Mouse (Mus musculus) midbrain, postnatal 0 days (tissue): Measurements from ENCODE around the gene Cib4. TPM values are rescaled to one million over a fixed set of nuclear protein-coding genes. Genes with fewer than 3 reads are reported as not detected.
A peak's percentile ranks its signal among the peaks of the same experiment; 100 is the strongest.

Experiments
- ATAC-seq: fragments of 200-750 bp; cut with Nextera tagmentation; 2 replicates; pipeline ENCODE4 v1.8.0; 2017; ENCODE audit warnings: moderate number of reproducible peaks, mild to moderate bottlenecking, moderate TSS enrichment, moderate library complexity; ENCODE audit not compliant: low FRiP score
- DNase-seq: peaks from one replicate; pipeline ENCODE4 v3.0.0-alpha.2; 2015; ENCODE audit warnings: low spot score
- H3K27ac ChIP-seq: fragments of 300-500 bp; sonication (generic); 2 replicates; pipeline ENCODE4 v1.5.1; 2014; ENCODE audit warnings: low read depth, mild to moderate bottlenecking, low read length, mixed read lengths
- H3K27me3 ChIP-seq: fragments of 300-500 bp; sonication (generic); 2 replicates; pipeline ENCODE4 v1.6.1; 2014; ENCODE audit warnings: low read length, control low read depth, mixed read lengths; ENCODE audit not compliant: insufficient read depth
- H3K36me3 ChIP-seq: fragments of 300-500 bp; sonication (generic); 2 replicates; pipeline ENCODE4 v1.6.1; 2014; ENCODE audit warnings: low read length, control low read depth, mixed read lengths; ENCODE audit not compliant: insufficient read depth
- H3K4me1 ChIP-seq: fragments of 300-500 bp; sonication (generic); 2 replicates; pipeline ENCODE4 v1.6.1; 2014; ENCODE audit warnings: mild to moderate bottlenecking, control low read depth, antibody characterized with exemption, low read length, mixed read lengths; ENCODE audit not compliant: insufficient read depth
- H3K4me2 ChIP-seq: fragments of 300-500 bp; sonication (generic); 2 replicates; pipeline ENCODE4 v1.6.1; 2014; ENCODE audit warnings: low read depth, mild to moderate bottlenecking, low read length, mixed read lengths; ENCODE audit not compliant: poor library complexity, severe bottlenecking
- H3K4me3 ChIP-seq: fragments of 300-500 bp; sonication (generic); 2 replicates; pipeline ENCODE4 v1.5.1; 2014; ENCODE audit warnings: low read depth, mild to moderate bottlenecking, low read length, moderate library complexity
- H3K9ac ChIP-seq: fragments of 300-500 bp; sonication (generic); replicated peaks from 2 replicates; pipeline ENCODE4 v1.6.1; 2014; ENCODE audit warnings: mild to moderate bottlenecking, low read length, moderate library complexity, mixed read lengths; ENCODE audit not compliant: poor library complexity, severe bottlenecking
- H3K9me3 ChIP-seq: fragments of 300-500 bp; sonication (generic); 2 replicates; pipeline ENCODE4 v1.6.1; 2016; ENCODE audit warnings: low read length, control low read depth
- CTCF ChIP-seq: IDR thresholded peaks from 2 replicates; pipeline ENCODE4 v1.5.1; 2016; ENCODE audit warnings: antibody characterized with exemption, mild to moderate bottlenecking
- WGBS: fragments of 180-500 bp; shearing (Covaris S2); extraction: QIAGEN DNeasy Blood & Tissue Kit; methylation state at CpG from one replicate; pipeline ENCODE4 v1.1.7; 2014; 5-methylcytosine and 5-hydroxymethylcytosine counted together
- polyA plus RNA-seq: library from polyadenylated mRNA; unstranded; fragments of >200 nt; fragmentation: Nextera tagmentation; extraction: Ambion mirVana; gene quantifications from 2 replicates; pipeline ENCODE4 v1.2.1, GENCODE M21; 2015
- total RNA-seq: library from RNA; depleted of rRNA; stranded (reverse); fragments of >200 nt; gene quantifications from 2 replicates; pipeline ENCODE4 v1.2.3, GENCODE M21; 2014

Cib4 gene
- total and polyA plus RNA-seq, 2 experiments from 2014 or later = not detected

- no peaks in the 10 kb centered on the region for H3K36me3 ChIP-seq
- H3K4me3 ChIP-seq = no peak overlapping the region
- no peak overlapping the region for H3K9ac ChIP-seq
- DNase-seq (no peak), ATAC-seq (no peak)
- no peak for TF ChIP-seq CTCF
- H3K4me1 ChIP-seq = no peaks in the 10 kb centered on the region; the same call in 1 of the 2 replicates
- H3K27ac ChIP-seq = no peak overlapping the region
- no peak overlapping the region for H3K4me2 ChIP-seq
- no peaks in the 10 kb centered on the region for H3K27me3 ChIP-seq
- no peaks in the 10 kb centered on the region for H3K9me3 ChIP-seq
- WGBS = 75% methylated on average over 6 of the region's 6 CpGs
Measured at GRCm38 (mm10) chr5:30518547-30518946, 27.1 kb downstream of the Cib4 start.

- DNase-seq (no peak), ATAC-seq (no peak)
- TF ChIP-seq CTCF = no peak
- H3K4me3 ChIP-seq = no peak overlapping the region
- no peaks in the 10 kb centered on the region for H3K9me3 ChIP-seq
- H3K4me1 ChIP-seq = no peaks in the 10 kb centered on the region; the same call in 1 of the 2 replicates
- H3K9ac ChIP-seq = no peak overlapping the region
- 83% methylated on average over 5 of the region's 5 CpGs for WGBS
- no peak overlapping the region for H3K27ac ChIP-seq
- H3K4me2 ChIP-seq = no peak overlapping the region
- H3K36me3 ChIP-seq = no peaks in the 10 kb centered on the region
- no peaks in the 10 kb centered on the region for H3K27me3 ChIP-seq
Measured at GRCm38 (mm10) chr5:30518108-30518507, 27.5 kb downstream of the Cib4 start.

- no peaks in the 10 kb centered on the region; the same call in 1 of the 2 replicates for H3K4me1 ChIP-seq
- ATAC-seq (no peak), DNase-seq (peak; percentile 44)
- no peak overlapping the region for H3K4me2 ChIP-seq
- H3K27me3 ChIP-seq = no peaks in the 10 kb centered on the region
- H3K9me3 ChIP-seq = no peaks in the 10 kb centered on the region
- H3K36me3 ChIP-seq = no peaks in the 10 kb centered on the region
- no peak overlapping the region for H3K9ac ChIP-seq
- H3K27ac ChIP-seq = no peak overlapping the region
- 57% methylated on average over 7 of the region's 7 CpGs for WGBS
- peak; percentile 72 for TF ChIP-seq CTCF
- no peak overlapping the region for H3K4me3 ChIP-seq
Measured at GRCm38 (mm10) chr5:30516376-30516775, 29.3 kb downstream of the Cib4 start.

- Histone ChIP-seq H3K4me3 (no peak overlapping the region), H3K9me3 (no peaks in the 10 kb centered on the region), H3K9ac (no peak overlapping the region), H3K4me2 (no peak overlapping the region), H3K27me3 (no peaks in the 10 kb centered on the region), H3K4me1 (no peaks in the 10 kb centered on the region; the same call in 1 of the 2 replicates), H3K27ac (no peak overlapping the region), H3K36me3 (no peaks in the 10 kb centered on the region)
- ATAC-seq = no peak
- 59% methylated on average over 8 of the region's 8 CpGs for WGBS
- TF ChIP-seq CTCF = no peak
- DNase-seq = peak; percentile 50
Measured at GRCm38 (mm10) chr5:30513111-30513510, 32.5 kb downstream of the Cib4 start.

GRCm38 (mm10) chr5:30497299-30497698, 48.3 kb downstream of the Cib4 start:
- no peaks in the 10 kb centered on the region for H3K4me1 ChIP-seq
- no peak for ATAC-seq
- 82% methylated on average over 7 of the region's 7 CpGs for WGBS
- H3K9ac ChIP-seq = no peak overlapping the region
- TF ChIP-seq CTCF = no peak
- H3K4me3 ChIP-seq = no peak overlapping the region
- no peaks in the 10 kb centered on the region for H3K9me3 ChIP-seq
- H3K4me2 ChIP-seq = no peak overlapping the region
- no peaks in the 10 kb centered on the region for H3K27me3 ChIP-seq
- H3K27ac ChIP-seq = no peak overlapping the region
- H3K36me3 ChIP-seq = no peaks in the 10 kb centered on the region
- no peak for DNase-seq

- Histone ChIP-seq H3K4me1 (no peaks in the 10 kb centered on the region), H3K27ac (no peak overlapping the region), H3K4me2 (no peak overlapping the region), H3K27me3 (no peaks in the 10 kb centered on the region), H3K9me3 (no peaks in the 10 kb centered on the region), H3K36me3 (no peaks in the 10 kb centered on the region), H3K4me3 (no peak overlapping the region), H3K9ac (no peak overlapping the region)
- WGBS = 86% methylated on average over 8 of the region's 8 CpGs
- DNase-seq (no peak), ATAC-seq (no peak)
- TF ChIP-seq CTCF = no peak
Measured at GRCm38 (mm10) chr5:30496821-30497220, 48.8 kb downstream of the Cib4 start.
